Mouse (Mus musculus) left cerebral cortex, postnatal 14 days (tissue): Measurements from ENCODE around the gene Ccdc63. TPM values are rescaled to one million over a fixed set of nuclear protein-coding genes. Genes with fewer than 3 reads are reported as not detected.
A peak's percentile ranks its signal among the peaks of the same experiment; 100 is the strongest.
"Not testable (repeated sequence)": the region's sequence is repeated elsewhere in the genome, so short reads cannot be mapped to it uniquely, and the experiment has no call there.

Source experiments
- DNase-seq, 2 experiments: peaks; one replicate each; pipeline ENCODE4 v3.0.0; 2021 to 2022; ENCODE audit warnings: low spot score in 2 of 2, mixed read lengths in 1 of 2
- intact Hi-C: fragments of 180-260 bp; cut with DNase I; formaldehyde crosslinking; loops from one replicate; pipeline ENCODE4 v1.15.1; 2025
- total RNA-seq, 2 experiments: library from RNA; stranded (reverse); gene quantifications; 2 replicates each; pipeline ENCODE4 v1.2.3; 2021

Gene Ccdc63
- total RNA-seq, 2 experiments from 2014 or later = 0.24 TPM; not detected in 1

DNA sequence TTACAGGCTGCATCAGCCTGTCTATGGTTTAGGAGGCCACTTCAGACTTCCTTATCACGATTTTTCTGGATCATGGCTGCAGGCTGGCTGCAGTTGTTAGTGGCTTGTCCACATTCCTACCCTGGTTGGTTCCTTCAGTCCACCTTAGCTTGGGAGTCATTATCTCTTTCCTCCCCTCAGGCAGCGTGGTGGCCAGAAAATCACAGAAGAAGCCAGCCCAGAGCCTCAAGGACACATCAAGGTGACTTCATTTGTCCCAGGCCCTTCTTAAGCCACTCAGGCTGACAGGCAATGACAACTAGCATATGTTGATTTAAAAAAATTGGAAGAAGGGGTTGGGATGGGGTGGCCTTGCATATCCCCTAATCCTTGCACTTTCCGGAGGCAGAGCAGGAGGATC lies 14.2 kb upstream of the Ccdc63 start:
- intact Hi-C loops = no loop called here
- no peak for DNase-seq

DNA sequence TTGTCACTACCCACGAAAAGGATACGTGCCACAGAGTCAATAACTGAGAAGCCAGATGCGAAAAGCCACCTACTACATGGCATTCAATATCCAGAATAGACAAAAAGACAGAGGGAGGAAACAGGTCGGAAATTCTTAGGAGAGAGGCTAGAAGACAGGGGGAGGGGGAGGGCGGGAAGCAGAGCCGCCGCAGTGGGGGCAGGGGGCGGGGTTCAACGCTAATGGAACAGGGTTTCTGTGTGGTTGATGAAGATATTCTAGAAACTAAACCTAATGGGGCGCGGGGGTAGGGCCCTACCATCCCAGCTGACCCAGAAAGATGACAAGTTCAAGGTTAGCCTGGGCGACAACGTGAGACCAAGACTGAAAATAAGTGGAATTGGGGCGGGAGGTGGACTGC lies 13.4 kb upstream of the Ccdc63 start:
- intact Hi-C loops = no loop called here
- DNase-seq = no peak

GRCm38 (mm10) chr5:122152508-122152907 lies 11.9 kb upstream of the Ccdc63 start:
- intact Hi-C loops, DNase-seq: not testable (repeated sequence)

DNA sequence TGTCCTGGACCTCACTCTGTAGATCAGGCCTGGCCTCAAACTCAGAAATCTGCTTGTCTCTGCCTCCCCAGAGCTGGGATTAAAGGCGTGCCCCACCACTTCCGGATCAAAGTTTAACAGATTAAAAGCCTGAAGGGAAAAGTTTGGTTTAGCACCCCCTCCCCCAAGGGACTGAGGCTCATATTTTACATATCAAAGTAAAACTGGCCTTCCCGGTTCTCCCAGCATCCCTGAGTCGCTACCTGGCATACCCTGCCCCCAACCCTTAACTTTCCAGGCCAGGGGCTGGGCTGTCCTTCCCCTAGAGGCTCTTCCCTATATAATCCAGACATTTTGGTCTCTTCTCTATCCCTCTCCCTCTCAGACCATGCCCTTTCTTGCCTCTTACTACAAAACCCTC lies 8.6 kb upstream of the Ccdc63 start:
- DNase-seq = no peak
- intact Hi-C loops = no loop called here

- DNase-seq = no peak
- intact Hi-C loops = no loop called here
Observed at GRCm38 (mm10) chr5:122148107-122148506, 7.5 kb upstream of the Ccdc63 start.

GRCm38 (mm10) chr5:122146609-122147008 lies 6.0 kb upstream of the Ccdc63 start:
- intact Hi-C loops = no loop called here
- DNase-seq = no peak

- peak in 1 of 2 experiments; percentile 49 for DNase-seq
- intact Hi-C loops = no loop called here
Observed at GRCm38 (mm10) chr5:122146056-122146580, 5.5 kb upstream of the Ccdc63 start.

DNA sequence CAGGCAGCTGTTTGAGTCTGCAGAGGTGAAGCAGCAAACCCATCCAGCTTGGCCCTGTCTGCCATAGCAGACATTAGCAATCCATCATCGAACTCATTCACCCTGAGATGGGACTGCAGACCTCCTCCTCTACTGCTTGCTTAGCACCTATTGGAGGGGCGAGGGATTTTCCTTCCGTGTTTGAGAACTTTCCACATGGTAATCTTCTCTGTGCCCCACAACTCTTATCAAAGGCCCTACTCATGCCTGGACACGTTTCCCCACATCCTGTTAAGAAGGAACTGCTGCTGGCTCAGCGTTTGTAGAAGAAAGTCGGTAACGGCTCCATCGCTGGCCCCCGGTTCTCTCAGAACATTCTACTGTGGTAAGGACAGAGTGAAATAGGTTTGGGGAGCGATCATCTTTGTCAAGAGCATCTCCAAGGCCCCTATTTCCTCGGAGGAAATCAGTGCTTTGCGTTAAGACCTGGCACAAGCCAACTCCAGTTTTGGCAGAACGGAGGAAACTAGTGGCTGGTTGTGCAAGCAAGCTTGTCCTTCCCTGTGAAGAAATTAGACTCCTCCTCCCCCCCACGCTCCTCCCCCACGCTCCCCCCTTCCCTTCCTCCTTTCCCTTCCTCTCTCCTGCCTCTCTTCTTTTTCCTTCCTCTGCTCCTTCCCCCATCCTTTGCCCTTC lies 4.9 kb upstream of the Ccdc63 start:
- no peak for DNase-seq
- intact Hi-C loops = no loop called here

DNA sequence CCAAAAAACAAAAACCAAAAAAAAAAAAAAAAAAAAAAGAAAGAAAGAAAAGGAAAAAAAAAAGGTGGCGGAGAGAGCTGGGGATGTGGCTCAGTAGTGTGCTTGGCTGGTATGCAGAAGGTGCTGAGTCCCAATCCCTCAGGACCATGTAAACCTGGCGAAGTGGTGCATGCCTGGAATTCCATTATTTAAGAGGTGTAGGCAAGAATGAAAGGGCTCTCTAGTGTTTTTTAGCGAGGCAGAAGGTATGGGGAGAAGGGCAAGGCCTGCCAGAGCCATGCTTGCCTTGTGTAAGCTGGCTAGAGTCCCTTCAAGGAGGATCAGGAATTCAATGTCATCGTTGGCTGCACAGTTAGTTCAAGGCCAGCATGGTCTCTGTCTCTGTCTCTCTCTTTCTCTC lies 4.2 kb upstream of the Ccdc63 start:
- no peak for DNase-seq
- intact Hi-C loops = no loop called here

- intact Hi-C loops = no loop called here
- peak; percentile 58 to 70 for DNase-seq
Observed at GRCm38 (mm10) chr5:122143543-122143942, 2.9 kb upstream of the Ccdc63 start.

- intact Hi-C loops = no loop called here
- DNase-seq = no peak
Observed at GRCm38 (mm10) chr5:122142230-122142992, 1.8 kb upstream of the Ccdc63 start.

- DNase-seq, intact Hi-C loops: not testable (repeated sequence)
Observed at GRCm38 (mm10) chr5:122139771-122140170, 852 bp downstream of the Ccdc63 start.

DNA sequence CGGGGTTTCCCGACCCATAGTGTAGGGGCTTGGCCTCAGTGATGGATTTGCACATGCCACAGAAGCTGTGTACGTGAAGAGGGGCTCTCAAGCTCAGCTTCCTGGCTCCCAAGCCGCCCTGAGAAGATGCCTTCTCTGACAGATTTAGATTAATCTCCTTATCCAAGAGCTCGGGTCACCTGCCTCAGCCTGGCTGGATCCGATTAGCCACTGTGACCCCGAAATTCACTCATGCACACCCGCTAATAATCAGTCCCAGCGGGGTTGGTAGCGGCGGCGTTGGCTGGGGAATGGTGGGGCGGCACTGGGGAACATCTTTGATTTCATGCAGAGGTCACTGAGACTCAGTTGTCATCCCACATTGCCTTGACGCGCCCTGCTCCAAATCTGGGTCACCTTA lies 1.8 kb downstream of the Ccdc63 start:
- no peak for DNase-seq
- intact Hi-C loops = no loop called here

DNA sequence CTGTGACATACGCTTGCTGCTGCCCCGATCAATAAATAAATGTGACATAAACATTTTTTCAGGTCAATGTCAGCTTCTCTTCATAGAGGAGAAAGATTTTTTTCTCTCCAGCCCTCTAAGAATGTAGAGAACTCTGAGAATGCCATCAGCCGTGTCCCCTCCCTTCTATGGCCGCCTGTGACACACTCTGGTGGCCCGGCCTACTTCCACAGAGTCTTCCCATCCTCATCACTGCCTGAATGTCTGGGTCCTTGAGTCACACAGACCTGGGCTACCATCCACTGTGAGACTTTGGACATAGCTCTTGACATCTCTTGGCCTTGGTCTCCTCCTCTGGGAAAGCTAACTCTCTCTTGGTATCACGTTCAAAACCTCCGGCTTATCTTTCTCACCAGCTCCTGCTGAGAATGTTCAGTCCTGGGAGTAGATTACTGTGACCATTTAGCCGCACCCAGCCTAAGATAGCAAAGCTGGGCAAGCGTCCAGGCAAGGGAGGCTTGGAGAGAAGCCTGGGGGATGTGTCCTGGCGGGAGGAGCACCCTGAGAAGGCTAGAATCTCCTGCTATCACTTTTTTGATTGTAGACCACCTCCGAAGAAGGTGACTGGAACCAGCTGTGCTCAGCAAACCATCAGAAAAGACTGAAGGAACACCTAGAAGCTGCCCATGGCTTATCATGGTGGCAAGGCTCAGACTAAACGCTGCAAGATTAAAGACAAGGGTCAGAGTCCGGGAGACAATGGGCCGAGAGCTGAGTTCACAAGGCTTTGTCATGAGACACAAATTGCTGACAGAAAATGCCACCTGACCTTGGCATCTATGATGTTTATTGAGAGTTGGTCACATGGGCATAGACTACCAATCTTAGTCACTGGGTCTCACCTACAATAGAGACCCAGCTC lies 3.9 kb downstream of the Ccdc63 start:
- no peak for DNase-seq
- intact Hi-C loops = no loop called here

- intact Hi-C loops = no loop called here
- no peak for DNase-seq
Observed at GRCm38 (mm10) chr5:122135290-122135882, 5.2 kb downstream of the Ccdc63 start.

GRCm38 (mm10) chr5:122134395-122135289 lies 6.0 kb downstream of the Ccdc63 start:
- no peak for DNase-seq
- intact Hi-C loops = loop anchor here (5.0 kb wide), 2 partner anchors 33 to 118 kb away; no protein-coding TSS in a partner anchor

GRCm38 (mm10) chr5:122133050-122133389 lies 7.6 kb downstream of the Ccdc63 start:
- intact Hi-C loops = loop anchor here (5.0 kb wide), 2 partner anchors 34 to 119 kb away; no protein-coding TSS in a partner anchor
- no peak for DNase-seq
